In the genomic region with DNA sequence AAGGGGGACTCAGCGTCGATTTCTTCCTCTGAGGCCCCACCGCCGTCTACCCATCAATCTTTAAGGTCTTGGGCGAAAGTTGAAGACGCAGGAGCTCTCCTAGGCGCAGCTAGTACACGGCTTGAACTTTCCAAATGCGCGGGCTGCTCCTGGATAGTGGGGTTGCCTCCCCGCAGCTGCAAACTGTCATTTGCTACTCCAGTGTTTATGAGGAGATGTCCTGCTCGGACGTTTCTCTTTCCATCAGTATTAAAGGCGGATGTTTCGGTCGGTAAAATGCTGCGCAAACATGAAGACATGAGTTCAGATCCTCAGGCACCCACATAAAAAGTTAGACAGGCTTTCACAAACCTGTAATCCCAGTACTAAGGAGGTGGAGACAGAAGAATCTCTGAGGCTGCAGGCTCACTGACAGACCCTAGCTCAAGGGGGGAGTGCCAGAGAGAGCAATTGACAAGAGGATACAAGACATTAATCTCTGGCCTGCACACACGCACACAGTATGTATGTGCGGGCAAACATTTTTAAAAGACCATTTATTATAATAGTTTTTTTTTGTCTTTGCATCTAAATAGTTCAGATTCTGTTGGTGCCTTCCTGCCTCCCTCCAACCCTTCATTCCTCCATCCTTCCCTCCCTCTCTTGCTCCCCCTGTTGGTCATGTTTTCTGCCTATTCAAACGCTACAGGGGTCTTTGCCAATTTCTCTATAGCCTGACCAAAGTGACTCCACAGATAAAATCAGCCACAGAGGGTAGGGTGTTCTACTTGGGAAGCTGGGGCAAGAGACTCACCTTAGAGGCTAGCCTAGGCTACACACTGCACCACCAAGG, we compare ENCODE assay signal across 8 mouse cellular contexts. TPM values are rescaled to one million over a fixed set of nuclear protein-coding genes. Genes with fewer than 3 reads are reported as not detected.
A peak's percentile ranks its signal among the peaks of the same experiment; 100 is the strongest.
DNase-seq lines count a peak whose midpoint lies in the region; ATAC-seq and TF ChIP-seq lines count a peak whose summit lies in the region.

Gene Emilin2, minus strand, starts transcription at position 639 of the 832 bp plus-strand sequence.

- H3K27ac ChIP-seq in left cerebral cortex, adult 2 months: no peak within 1 kb of the TSS
- no peak within 1 kb of the TSS for H3K27ac ChIP-seq in cortical plate, adult 2 months (ENCODE audit: insufficient read depth, low read length)
- H3K27ac ChIP-seq in kidney, postnatal 0 days: no peak within 1 kb of the TSS
- peak within 1 kb of the TSS; percentile 82 for H3K27ac ChIP-seq in midbrain, embryonic 10.5 days (replicated peaks)
- no peak within 1 kb of the TSS for H3K27ac ChIP-seq in stomach, embryonic 16.5 days (ENCODE audit: low read length)

- no peaks in the 10 kb centered on the region for H3K4me1 ChIP-seq in cortical plate, adult 2 months (ENCODE audit: control insufficient read depth, insufficient read depth, low read length)
- no peaks in the 10 kb centered on the region; the same call in 1 of the 2 replicates for H3K4me1 ChIP-seq in kidney, postnatal 0 days (replicated peaks; ENCODE audit: insufficient read depth, low read length)
- H3K4me1 ChIP-seq in midbrain, embryonic 10.5 days: peaks cover 38% of the 10 kb centered on the region
- H3K4me1 ChIP-seq in stomach, embryonic 16.5 days (ENCODE audit: control insufficient read depth, insufficient read depth, low read length): peaks cover 12% of the 10 kb centered on the region; the same call in 1 of the 2 replicates

- no peak for DNase-seq in left cerebral cortex, adult 2 months (ENCODE audit: extremely low spot score in 1 of 2, low spot score in 2 of 2)
- no peak for DNase-seq in left cerebral cortex, postnatal 10 days (ENCODE audit: extremely low spot score in 1 of 2, low spot score in 2 of 2)
- peak; percentile 60 for DNase-seq in heart, adult 8-10 months (ENCODE audit: low spot score)
- peak; percentile 53 for DNase-seq in kidney, postnatal 0 days (ENCODE audit: low spot score)
- peak; percentile 40 for DNase-seq in midbrain, embryonic 10.5 days (ENCODE audit: low spot score)
- no peak for DNase-seq in urinary bladder, postnatal 10 days (ENCODE audit: low spot score)

- H3K36me3 ChIP-seq in kidney, postnatal 0 days (ENCODE audit: insufficient read depth, low read length): no peaks in the 10 kb centered on the region
- no peaks in the 10 kb centered on the region for H3K36me3 ChIP-seq in midbrain, embryonic 10.5 days
- H3K36me3 ChIP-seq in stomach, embryonic 16.5 days (ENCODE audit: control insufficient read depth, insufficient read depth, low read length): no peaks in the 10 kb centered on the region

- 6% methylated on average over 20 of the region's 20 CpGs for WGBS in kidney, postnatal 0 days
- WGBS in midbrain, embryonic 10.5 days: 8% methylated on average over 20 of the region's 20 CpGs
- 7% methylated on average over 20 of the region's 20 CpGs for WGBS in stomach, embryonic 16.5 days

- peak; percentile 37 for TF ChIP-seq CTCF in left cerebral cortex, adult 2 months (IDR thresholded peaks at IDR 0.05)
- TF ChIP-seq CTCF in cortical plate, adult 2 months (IDR thresholded peaks at IDR 0.05; ENCODE audit: extremely low read depth, insufficient read depth, low read length): peak; percentile 27; the same call in 1 of the 2 replicates
- TF ChIP-seq CTCF in kidney, postnatal 0 days (IDR thresholded peaks at IDR 0.05; ENCODE audit: low read depth): peak; percentile 69

- peak within 1 kb of the TSS; percentile 57 for H3K9ac ChIP-seq in kidney, postnatal 0 days (ENCODE audit: low read depth, low read length)
- H3K9ac ChIP-seq in stomach, embryonic 16.5 days (ENCODE audit: low read length): peak within 1 kb of the TSS; percentile 71

- no peak for TF ChIP-seq POLR2A in cortical plate, adult 2 months (IDR thresholded peaks at IDR 0.05; ENCODE audit: extremely low read depth, insufficient read depth, low read length)

- H3K27me3 ChIP-seq in kidney, postnatal 0 days (ENCODE audit: insufficient read depth, low read length): peaks cover 12% of the 10 kb centered on the region
- H3K27me3 ChIP-seq in midbrain, embryonic 10.5 days (ENCODE audit: low read depth, poor library complexity, severe bottlenecking): peaks cover 13% of the 10 kb centered on the region; the same call in 1 of the 2 replicates
- peaks cover 22% of the 10 kb centered on the region for H3K27me3 ChIP-seq in stomach, embryonic 16.5 days (ENCODE audit: control insufficient read depth, insufficient read depth, low read length)

- ATAC-seq in kidney, postnatal 0 days (replicated peaks; ENCODE audit: low FRiP score, low read depth): no peak
- ATAC-seq in stomach, embryonic 16.5 days (ENCODE audit: insufficient read depth, low FRiP score): no peak

- intact Hi-C loops in left cerebral cortex, adult 2 months (cut with DNase I): no loop called here
- intact Hi-C loops in left cerebral cortex, postnatal 10 days (cut with DNase I): no loop called here

- peak within 1 kb of the TSS; percentile 46 for H3K4me3 ChIP-seq in left cerebral cortex, adult 2 months
- peak within 1 kb of the TSS; percentile 30; the same call in 1 of the 2 replicates for H3K4me3 ChIP-seq in cortical plate, adult 2 months (ENCODE audit: insufficient read depth, low read length)
- H3K4me3 ChIP-seq in kidney, postnatal 0 days (replicated peaks; ENCODE audit: low read depth, low read length): peak within 1 kb of the TSS; percentile 51
- peak within 1 kb of the TSS; percentile 67 for H3K4me3 ChIP-seq in midbrain, embryonic 10.5 days
- peak within 1 kb of the TSS; percentile 58 for H3K4me3 ChIP-seq in stomach, embryonic 16.5 days (replicated peaks; ENCODE audit: low read length)

- H3K9me3 ChIP-seq in kidney, postnatal 0 days (replicated peaks; ENCODE audit: low read length): no peaks in the 10 kb centered on the region
- H3K9me3 ChIP-seq in midbrain, embryonic 10.5 days (replicated peaks): no peaks in the 10 kb centered on the region
- H3K9me3 ChIP-seq in stomach, embryonic 16.5 days (replicated peaks; ENCODE audit: control insufficient read depth, low read length): no peaks in the 10 kb centered on the region

- H3K4me2 ChIP-seq in kidney, postnatal 0 days (ENCODE audit: low read length): peak within 1 kb of the TSS; percentile 99
- peak within 1 kb of the TSS; percentile 99 for H3K4me2 ChIP-seq in stomach, embryonic 16.5 days (ENCODE audit: low read depth, low read length)

RNA-seq across cellular contexts. Expression of gene Emilin2, which starts in this region (rescaled TPM):
- 1 to 10 TPM; 1.7 to 2.0 TPM for total RNA-seq in left cerebral cortex, adult 2 months (2021)
- 1 to 10 TPM; 2.4 to 2.7 TPM for total RNA-seq in left cerebral cortex, postnatal 10 days (2021)
- polyA plus RNA-seq in cortical plate, adult 2 months (2012; rRNA removed): 1.7 and 2.5 TPM in 2 replicates
- 10 to 100 TPM; 25.3 to 46.2 (median 41.1) TPM for total RNA-seq in heart, adult 8-10 months (2022)
- polyA plus RNA-seq in kidney, postnatal 0 days (2015; fragmentation: Nextera tagmentation; extraction: Ambion mirVana): 2.3 and 2.4 TPM in 2 replicates
- 19.1 and 22.6 TPM in 2 replicates for polyA plus RNA-seq in midbrain, embryonic 10.5 days (2016; fragmentation: Nextera tagmentation; extraction: Ambion mirVana)
- 3.0 and 4.5 TPM in 2 replicates for polyA plus RNA-seq in stomach, embryonic 16.5 days (2015; fragmentation: Nextera tagmentation; extraction: Ambion mirVana)

Comparison
In these comparisons a context has a peak if more than half of its experiments do, and no peak if none do; other contexts are left out.
1. RNA of gene Emilin2 (total RNA-seq): 25.3 to 46.2 TPM in heart, adult 8-10 months; 2.4 to 2.7 TPM in left cerebral cortex, postnatal 10 days and 1.7 to 2.0 TPM in left cerebral cortex, adult 2 months; every median in the first group is over 4 times any median in the second.
2. DNase-seq: peak in heart, adult 8-10 months (single experiment), kidney, postnatal 0 days (single experiment) and midbrain, embryonic 10.5 days (single experiment); none in left cerebral cortex, adult 2 months (0 of 2), left cerebral cortex, postnatal 10 days (0 of 2) and urinary bladder, postnatal 10 days (single experiment).
3. Peak in every context shown above with its lines, with median percentiles within 50 percentile points of each other: H3K4me3 ChIP-seq and CTCF ChIP-seq.